Comparison of ENCODE assay signal across 9 mouse cellular contexts in the genomic region with DNA sequence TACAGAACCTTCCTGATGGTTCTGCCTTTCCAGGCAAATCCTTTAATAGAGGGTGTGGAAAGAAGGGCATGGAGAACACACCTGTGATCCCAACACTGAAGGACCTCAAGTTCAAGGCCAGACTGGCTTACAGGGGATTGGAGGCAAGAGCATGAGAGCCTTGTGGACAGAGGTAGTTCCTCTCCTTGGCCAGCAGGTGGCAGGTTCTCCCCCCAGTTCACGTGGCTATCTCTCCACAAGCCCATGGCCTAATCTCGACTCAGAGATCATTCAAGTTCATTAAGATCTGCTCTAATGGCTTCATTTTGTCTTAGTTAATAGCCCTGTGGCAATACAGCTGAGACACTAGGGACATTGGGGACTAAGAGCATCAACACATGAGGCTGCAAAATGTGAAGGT. TPM values are rescaled to one million over a fixed set of nuclear protein-coding genes. Genes with fewer than 3 reads are reported as not detected.
DNase-seq lines count a peak whose midpoint lies in the region; ATAC-seq and TF ChIP-seq lines count a peak whose summit lies in the region.
"Had no signal": no experiment of that assay in that cellular context is flagged by ENCODE, and none has a peak within 500 bp of the region (broad histone marks: within the 10 kb centered on the region; RNA-seq: fewer than 3 reads in every experiment).

No protein-coding gene starts in this region.

- no peaks in the 10 kb centered on the region for H3K4me1 ChIP-seq in intestine, postnatal 0 days (replicated peaks; ENCODE audit: control insufficient read depth, insufficient read depth, low read length)
- H3K4me1 ChIP-seq in intestine, embryonic 15.5 days (replicated peaks), result no peaks in the 10 kb centered on the region
- no peaks in the 10 kb centered on the region for H3K4me1 ChIP-seq in E14TG2a.4 (replicated peaks; ENCODE audit: low read depth, low read length)
- no peaks in the 10 kb centered on the region for H3K4me1 ChIP-seq in limb, embryonic 11.5 days (ENCODE audit: control insufficient read depth, insufficient read depth, low read length)
- H3K4me1 ChIP-seq: hindbrain, embryonic 15.5 days had no signal

- no peaks in the 10 kb centered on the region for H3K9me3 ChIP-seq in intestine, postnatal 0 days (ENCODE audit: control insufficient read depth)
- no peaks in the 10 kb centered on the region for H3K9me3 ChIP-seq in intestine, embryonic 15.5 days
- H3K9me3 ChIP-seq in E14TG2a.4 (ENCODE audit: low read length), result peaks cover 11% of the 10 kb centered on the region
- H3K9me3 ChIP-seq in limb, embryonic 11.5 days (ENCODE audit: control insufficient read depth, low read length), result no peaks in the 10 kb centered on the region
- H3K9me3 ChIP-seq: hindbrain, embryonic 15.5 days had no signal

- no peak for ATAC-seq in intestine, postnatal 0 days
- no peak for ATAC-seq in intestine, embryonic 15.5 days
- no peak for ATAC-seq in limb, embryonic 11.5 days (ENCODE audit: insufficient number of reproducible peaks, low FRiP score, low TSS enrichment, low read depth)

- 15% methylated on average over 2 of the region's 2 CpGs for WGBS in intestine, postnatal 0 days
- WGBS in intestine, embryonic 15.5 days, result 20% methylated on average over 2 of the region's 2 CpGs
- WGBS in limb, embryonic 11.5 days, result 11% methylated on average over 2 of the region's 2 CpGs

- peak; percentile 81 for TF ChIP-seq CTCF in intestine, postnatal 0 days (IDR thresholded peaks at IDR 0.05; ENCODE audit: low read depth)
- peak; percentile 72 for TF ChIP-seq CTCF in E14TG2a.4 (conservative IDR thresholded peaks at IDR 0.05; ENCODE audit: low read length)

- no peaks in the 10 kb centered on the region for H3K27me3 ChIP-seq in intestine, postnatal 0 days (replicated peaks; ENCODE audit: control insufficient read depth, insufficient read depth, low read length)
- H3K27me3 ChIP-seq in intestine, embryonic 15.5 days (replicated peaks), result no peaks in the 10 kb centered on the region
- H3K27me3 ChIP-seq in E14TG2a.4 (ENCODE audit: insufficient read depth, low read length), result no peaks in the 10 kb centered on the region
- no peaks in the 10 kb centered on the region for H3K27me3 ChIP-seq in limb, embryonic 11.5 days (ENCODE audit: control insufficient read depth, insufficient read depth, low read length)
- H3K27me3 ChIP-seq: hindbrain, embryonic 15.5 days had no signal

- no peak overlapping the region for H3K27ac ChIP-seq in intestine, postnatal 0 days (ENCODE audit: low read depth, low read length)
- no peak overlapping the region for H3K27ac ChIP-seq in intestine, embryonic 15.5 days
- H3K27ac ChIP-seq in limb, embryonic 11.5 days (replicated peaks; ENCODE audit: low read depth, low read length), result no peak overlapping the region
- H3K27ac ChIP-seq: hindbrain, embryonic 15.5 days had no signal

- H3K4me2 ChIP-seq in intestine, postnatal 0 days (replicated peaks; ENCODE audit: low read depth), result no peak overlapping the region
- no peak overlapping the region for H3K4me2 ChIP-seq in intestine, embryonic 15.5 days (replicated peaks)
- no peak overlapping the region for H3K4me2 ChIP-seq in limb, embryonic 11.5 days (ENCODE audit: low read depth, severe bottlenecking)
- H3K4me2 ChIP-seq: hindbrain, embryonic 15.5 days had no signal

- no peaks in the 10 kb centered on the region for H3K36me3 ChIP-seq in intestine, postnatal 0 days (ENCODE audit: control insufficient read depth, insufficient read depth)
- no peaks in the 10 kb centered on the region for H3K36me3 ChIP-seq in intestine, embryonic 15.5 days
- H3K36me3 ChIP-seq in E14TG2a.4 (ENCODE audit: insufficient read depth, low read length), result no peaks in the 10 kb centered on the region
- no peaks in the 10 kb centered on the region for H3K36me3 ChIP-seq in limb, embryonic 11.5 days (ENCODE audit: control insufficient read depth, insufficient read depth, low read length)
- H3K36me3 ChIP-seq: hindbrain, embryonic 15.5 days had no signal

- H3K9ac ChIP-seq in intestine, postnatal 0 days (ENCODE audit: low read depth, low read length), result no peak overlapping the region
- no peak overlapping the region for H3K9ac ChIP-seq in intestine, embryonic 15.5 days
- no peak overlapping the region for H3K9ac ChIP-seq in limb, embryonic 11.5 days (ENCODE audit: low read length)
- H3K9ac ChIP-seq: hindbrain, embryonic 15.5 days had no signal

- H3K4me3 ChIP-seq in intestine, postnatal 0 days (ENCODE audit: low read depth, low read length), result no peak overlapping the region
- no peak overlapping the region for H3K4me3 ChIP-seq in intestine, embryonic 15.5 days (replicated peaks)
- no peak overlapping the region for H3K4me3 ChIP-seq in E14TG2a.4 (replicated peaks; ENCODE audit: low read length)
- H3K4me3 ChIP-seq in limb, embryonic 11.5 days (ENCODE audit: low read depth, low read length), result no peak overlapping the region
- H3K4me3 ChIP-seq: hindbrain, embryonic 15.5 days had no signal

- peak; percentile 37 for DNase-seq in adrenal gland, postnatal 10 days
- DNase-seq in limb, embryonic 11.5 days (ENCODE audit: low spot score), result peak; percentile 47
- DNase-seq in spleen, postnatal 36 days (ENCODE audit: low spot score in 2 of 2), result peak; percentile 22 to 41
- no peak for DNase-seq in frontal cortex, postnatal 10 days (ENCODE audit: low spot score in 2 of 2)
- no peak for DNase-seq in layer of hippocampus, adult 8-10 months (ENCODE audit: low spot score in 2 of 2)

RNA-seq across cellular contexts. Expression of a gene that starts 8.3 kb away (rescaled TPM):
- polyA plus RNA-seq in intestine, postnatal 0 days (2015; fragmentation: Nextera tagmentation; extraction: Ambion mirVana), result 0.60 and 0.95 TPM in 2 replicates
- 1.8 and 2.0 TPM in 2 replicates for polyA plus RNA-seq in intestine, embryonic 15.5 days (2015; fragmentation: Nextera tagmentation; extraction: Ambion mirVana)
- 1 to 10 TPM; 5.3 to 5.6 TPM for total RNA-seq in adrenal gland, postnatal 10 days (2021)
- polyA plus RNA-seq in limb, embryonic 11.5 days (2014; fragmentation: Nextera tagmentation; extraction: Ambion mirVana), result 0.13 TPM in 1 of 2 replicates, not detected in the other
- 1 to 10 TPM in 3 of 4 experiments, under 1 TPM in 1; 0.43 to 3.8 (median 1.2) TPM for total RNA-seq in layer of hippocampus, adult 8-10 months (2022)

RNA-seq across cellular contexts. Expression of a gene that starts 35.0 kb away (rescaled TPM):
- 0.12 TPM in 1 of 2 replicates, not detected in the other for polyA plus RNA-seq in intestine, postnatal 0 days (2015; fragmentation: Nextera tagmentation; extraction: Ambion mirVana)
- not detected in 2 replicates for polyA plus RNA-seq in intestine, embryonic 15.5 days (2015; fragmentation: Nextera tagmentation; extraction: Ambion mirVana)
- total RNA-seq in adrenal gland, postnatal 10 days (2021), result 1 to 10 TPM in 1 of 2 experiments, under 1 TPM in 1; 0.33 to 1.1 TPM
- polyA plus RNA-seq in limb, embryonic 11.5 days (2014; fragmentation: Nextera tagmentation; extraction: Ambion mirVana), result not detected in 2 replicates
- total RNA-seq in layer of hippocampus, adult 8-10 months (2022), result not detected
- polyA plus RNA-seq: hindbrain, embryonic 15.5 days had no signal

Comparison
In these comparisons a context has a peak if more than half of its experiments do, and no peak if none do; other contexts are left out.
1. DNase-seq: peak in adrenal gland, postnatal 10 days (single experiment), limb, embryonic 11.5 days (single experiment) and spleen, postnatal 36 days (2 of 2); none in frontal cortex, postnatal 10 days (0 of 2) and layer of hippocampus, adult 8-10 months (0 of 2).